Comparison of ENCODE assay signal across 21 mouse cellular contexts in genomic region chr12:30254581-30254980, GRCm38 (mm10).
"Had no signal": no experiment of that assay in that cellular context is flagged by ENCODE, and none has a peak within 500 bp of the region (broad histone marks: within the 10 kb centered on the region; RNA-seq: fewer than 3 reads in every experiment).

No protein-coding gene starts in this region.

- ATAC-seq: intestine, embryonic 16.5 days; liver, embryonic 12.5 days had no signal

- H3K9me3 ChIP-seq: limb, embryonic 13.5 days; liver, embryonic 12.5 days; liver, embryonic 15.5 days; lung, embryonic 15.5 days; midbrain, embryonic 12.5 days had no signal

- H3K9ac ChIP-seq: limb, embryonic 13.5 days; liver, embryonic 12.5 days; liver, embryonic 15.5 days; lung, embryonic 15.5 days; midbrain, embryonic 12.5 days had no signal

- H3K36me3 ChIP-seq: limb, embryonic 13.5 days; liver, embryonic 12.5 days; liver, embryonic 15.5 days; lung, embryonic 15.5 days; midbrain, embryonic 12.5 days had no signal

- H3K27ac ChIP-seq: limb, embryonic 13.5 days; liver, embryonic 12.5 days; liver, embryonic 15.5 days; lung, embryonic 15.5 days; midbrain, embryonic 12.5 days; stomach, postnatal 0 days had no signal

- H3K4me2 ChIP-seq: limb, embryonic 13.5 days; liver, embryonic 12.5 days; liver, embryonic 15.5 days; lung, embryonic 15.5 days; midbrain, embryonic 12.5 days had no signal

- DNase-seq: kidney, adult 18-20 months; kidney, adult 9 months; kidney, postnatal 14 days; kidney, postnatal 4 days; left cerebral cortex, postnatal 4 days; liver; lung, adult 18-20 months; lung, postnatal 10 days; lung, postnatal 36 days; right cerebral cortex, postnatal 4 days; thymus, adult 2 months; thymus, postnatal 14 days; thymus, postnatal 4 days had no signal

- H3K4me3 ChIP-seq: limb, embryonic 13.5 days; liver, embryonic 12.5 days; liver, embryonic 15.5 days; lung, embryonic 15.5 days; megakaryocyte, embryonic 14.5 days; midbrain, embryonic 12.5 days had no signal

- H3K27me3 ChIP-seq: liver, embryonic 12.5 days; liver, embryonic 15.5 days; lung, embryonic 15.5 days; megakaryocyte, embryonic 14.5 days; midbrain, embryonic 12.5 days had no signal

- H3K4me1 ChIP-seq: liver, embryonic 12.5 days; liver, embryonic 15.5 days; megakaryocyte, embryonic 14.5 days; midbrain, embryonic 12.5 days had no signal
